Mouse (Mus musculus) liver, postnatal 0 days (tissue): ENCODE data around the gene 5330417C22Rik. TPM values are rescaled to one million over a fixed set of nuclear protein-coding genes. Genes with fewer than 3 reads are reported as not detected.

ENCODE experiments used
- ATAC-seq: fragments of 200-750 bp; cut with Nextera tagmentation; 2 replicates; pipeline ENCODE4 v1.8.0; 2017; ENCODE audit warnings: mild to moderate bottlenecking, moderate library complexity
- DNase-seq: peaks from one replicate; pipeline ENCODE4 v3.0.0-alpha.2; 2016
- H3K27ac ChIP-seq: fragments of 300-500 bp; sonication (generic); 2 replicates; pipeline ENCODE4 v1.5.1; 2014; ENCODE audit warnings: antibody characterized with exemption, moderate library complexity, mild to moderate bottlenecking, low read depth
- H3K27me3 ChIP-seq: fragments of 300-500 bp; sonication (generic); 2 replicates; pipeline ENCODE4 v1.6.1; 2014; ENCODE audit warnings: low read length, control low read depth, mixed read lengths; ENCODE audit not compliant: insufficient read depth
- H3K36me3 ChIP-seq: fragments of 300-500 bp; sonication (generic); replicated peaks from 2 replicates; pipeline ENCODE4 v1.6.1; 2014; ENCODE audit warnings: mild to moderate bottlenecking, control low read depth, low read length, moderate library complexity, mixed read lengths; ENCODE audit not compliant: insufficient read depth
- H3K4me1 ChIP-seq: fragments of 300-500 bp; sonication (generic); 2 replicates; pipeline ENCODE4 v1.6.1; 2014; ENCODE audit warnings: antibody characterized with exemption, mild to moderate bottlenecking, control low read depth; ENCODE audit not compliant: insufficient read depth
- H3K4me2 ChIP-seq: fragments of 300-500 bp; sonication (generic); 2 replicates; pipeline ENCODE4 v1.6.1; 2014; ENCODE audit warnings: low read depth, mild to moderate bottlenecking, low read length, moderate library complexity, mixed read lengths
- H3K4me3 ChIP-seq: fragments of 300-500 bp; sonication (generic); 2 replicates; pipeline ENCODE4 v1.5.1; 2014; ENCODE audit warnings: low read depth, low read length
- H3K9ac ChIP-seq: fragments of 300-500 bp; sonication (generic); replicated peaks from 2 replicates; pipeline ENCODE4 v1.6.1; 2014; ENCODE audit warnings: mild to moderate bottlenecking, moderate library complexity
- H3K9me3 ChIP-seq: fragments of 300-500 bp; sonication (generic); 2 replicates; pipeline ENCODE4 v1.6.1; 2016; ENCODE audit warnings: mild to moderate bottlenecking, control low read depth, low read length, mixed read lengths
- CTCF ChIP-seq: sonication (generic); IDR thresholded peaks from 2 replicates; pipeline ENCODE4 v1.5.1; 2016; ENCODE audit warnings: antibody characterized with exemption, low read depth
- EP300 ChIP-seq: IDR thresholded peaks from 2 replicates; pipeline ENCODE4 v1.6.1; 2016; ENCODE audit warnings: antibody characterized with exemption, low read depth, mild to moderate bottlenecking
- WGBS: fragments of 180-500 bp; shearing (Covaris S2); extraction: QIAGEN DNeasy Blood & Tissue Kit; methylation state at CpG from one replicate; pipeline ENCODE4 v1.1.7; 2014; ENCODE audit not compliant: insufficient replicate concordance; 5-methylcytosine and 5-hydroxymethylcytosine counted together
- polyA plus RNA-seq: library from polyadenylated mRNA; unstranded; fragments of >200 nt; fragmentation: Nextera tagmentation; extraction: Ambion mirVana; gene quantifications from 2 replicates; pipeline ENCODE4 v1.2.1, GENCODE M21; 2015

5330417C22Rik gene
- polyA plus RNA-seq, 1 experiment from 2014 or later, result 0.72 TPM

DNA sequence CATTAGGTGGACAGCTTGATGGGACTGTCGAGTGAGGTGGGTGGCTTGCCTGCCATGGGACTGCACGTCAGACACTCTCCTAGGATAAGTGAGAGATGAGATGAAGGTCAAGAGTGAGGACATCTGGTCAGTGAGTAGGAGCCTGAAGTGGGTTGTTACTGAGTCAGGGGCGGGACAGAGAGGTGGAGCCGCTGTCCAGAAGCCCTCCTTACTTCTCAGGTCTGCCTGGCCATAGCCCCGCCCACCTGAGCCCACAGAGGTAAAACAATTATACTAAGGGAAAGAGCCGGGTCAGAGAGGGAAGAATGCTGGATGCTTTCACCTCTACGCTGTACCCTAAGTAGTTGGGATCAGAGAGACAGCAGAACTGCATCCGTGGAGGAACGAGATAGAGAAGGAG lies 38.7 kb downstream of the 5330417C22Rik start:
- 37% methylated on average over 9 of the region's 9 CpGs for WGBS
- TF ChIP-seq EP300 (no peak), CTCF (no peak)
- Histone ChIP-seq H3K36me3 (no peaks in the 10 kb centered on the region), H3K9me3 (no peaks in the 10 kb centered on the region), H3K27me3 (no peaks in the 10 kb centered on the region), H3K9ac (no peak overlapping the region), H3K4me1 (no peaks in the 10 kb centered on the region), H3K27ac (no peak overlapping the region), H3K4me2 (no peak overlapping the region), H3K4me3 (no peak overlapping the region)
- no peak for ATAC-seq
- no peak for DNase-seq

DNA sequence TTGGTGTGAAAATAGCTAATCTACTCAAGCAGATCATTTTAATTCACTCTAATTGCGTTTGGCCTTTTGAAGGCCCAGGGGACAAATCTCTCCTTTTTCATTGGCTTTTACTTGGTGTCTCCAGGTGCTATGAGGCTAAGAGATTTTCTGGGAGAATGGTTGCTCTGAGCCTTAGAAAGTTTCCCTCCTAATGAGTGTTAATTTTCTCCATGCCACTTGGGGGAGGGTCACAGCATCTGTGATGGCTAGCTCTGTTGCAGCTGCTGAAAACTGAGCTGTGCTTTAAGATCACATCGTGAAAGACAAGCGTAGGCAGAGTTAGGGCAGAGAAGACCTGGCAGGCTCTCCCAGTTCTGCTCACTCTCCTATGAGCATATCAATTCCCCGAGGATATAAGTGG lies 40.9 kb downstream of the 5330417C22Rik start:
- ATAC-seq, result no peak
- no peak overlapping the region for H3K27ac ChIP-seq
- no peaks in the 10 kb centered on the region for H3K27me3 ChIP-seq
- no peak overlapping the region for H3K4me2 ChIP-seq
- no peak overlapping the region for H3K9ac ChIP-seq
- no peaks in the 10 kb centered on the region for H3K4me1 ChIP-seq
- no peak for TF ChIP-seq EP300
- no peak for TF ChIP-seq CTCF
- H3K36me3 ChIP-seq, result no peaks in the 10 kb centered on the region
- H3K9me3 ChIP-seq, result no peaks in the 10 kb centered on the region
- 60% methylated on average over 4 of the region's 4 CpGs for WGBS
- H3K4me3 ChIP-seq, result no peak overlapping the region
- DNase-seq, result no peak

DNA sequence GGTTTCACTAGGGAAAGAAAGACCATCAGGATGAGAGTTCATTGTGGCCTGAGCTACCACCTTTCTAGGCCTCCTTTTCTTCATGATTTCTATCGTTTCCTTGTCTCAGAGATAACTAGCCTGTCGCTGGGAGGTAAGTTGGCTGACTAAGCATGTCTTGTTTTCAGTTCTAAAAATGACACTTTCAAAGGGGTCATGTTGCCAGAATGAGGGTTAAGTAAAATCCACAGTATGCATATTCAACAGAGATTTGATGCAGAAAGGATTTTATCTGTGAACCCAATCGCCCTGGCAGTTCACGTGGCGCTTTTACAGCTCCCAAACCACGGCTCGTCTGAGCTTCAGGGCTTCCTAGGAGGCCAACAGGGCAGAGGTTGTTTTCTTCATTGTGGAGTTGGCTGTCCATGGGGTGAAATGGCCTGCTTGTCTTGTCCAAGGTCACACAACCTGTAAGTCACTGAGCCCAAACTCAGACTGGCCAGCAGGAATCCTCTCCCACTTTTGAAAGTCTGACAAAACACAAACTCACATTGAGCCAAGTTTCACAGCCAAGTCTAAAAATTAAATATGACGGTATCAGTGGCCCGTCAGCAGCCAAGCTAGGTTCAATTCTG lies 41.4 kb downstream of the 5330417C22Rik start:
- DNase-seq, result no peak
- Histone ChIP-seq H3K4me3 (no peak overlapping the region), H3K27ac (no peak overlapping the region), H3K9me3 (no peaks in the 10 kb centered on the region), H3K9ac (no peak overlapping the region), H3K4me1 (no peaks in the 10 kb centered on the region), H3K4me2 (no peak overlapping the region), H3K36me3 (no peaks in the 10 kb centered on the region), H3K27me3 (no peaks in the 10 kb centered on the region)
- no peak for ATAC-seq
- WGBS, result 74% methylated on average over 9 of the region's 9 CpGs
- TF ChIP-seq EP300 (no peak), CTCF (no peak)

DNA sequence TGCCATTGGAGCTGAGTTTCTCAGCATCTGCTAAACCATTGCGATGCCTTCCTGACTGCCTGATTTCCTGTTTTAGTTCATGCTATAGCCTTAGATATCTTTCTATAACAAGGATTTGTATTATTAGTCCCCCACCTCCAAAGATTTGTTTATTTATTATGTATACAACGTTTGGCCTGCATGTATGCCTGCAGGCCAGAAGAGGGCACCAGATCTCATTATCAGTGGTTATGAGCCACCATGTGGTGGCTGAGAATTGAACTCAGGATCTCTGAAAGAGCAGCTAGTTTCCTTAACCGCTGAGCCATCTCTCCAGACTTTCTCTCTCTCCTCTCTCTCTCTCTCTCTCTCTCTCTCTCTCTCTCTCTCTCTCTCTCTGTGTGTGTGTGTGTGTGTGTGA lies 46.4 kb downstream of the 5330417C22Rik start:
- TF ChIP-seq CTCF, result peak; percentile 64
- no peak for TF ChIP-seq EP300
- Histone ChIP-seq H3K27ac (no peak overlapping the region), H3K4me3 (no peak overlapping the region), H3K4me1 (no peaks in the 10 kb centered on the region), H3K9me3 (no peaks in the 10 kb centered on the region), H3K4me2 (no peak overlapping the region), H3K36me3 (no peaks in the 10 kb centered on the region), H3K27me3 (no peaks in the 10 kb centered on the region), H3K9ac (no peak overlapping the region)
- DNase-seq (no peak), ATAC-seq (no peak)
- 53% methylated on average over 3 of the region's 3 CpGs for WGBS

DNA sequence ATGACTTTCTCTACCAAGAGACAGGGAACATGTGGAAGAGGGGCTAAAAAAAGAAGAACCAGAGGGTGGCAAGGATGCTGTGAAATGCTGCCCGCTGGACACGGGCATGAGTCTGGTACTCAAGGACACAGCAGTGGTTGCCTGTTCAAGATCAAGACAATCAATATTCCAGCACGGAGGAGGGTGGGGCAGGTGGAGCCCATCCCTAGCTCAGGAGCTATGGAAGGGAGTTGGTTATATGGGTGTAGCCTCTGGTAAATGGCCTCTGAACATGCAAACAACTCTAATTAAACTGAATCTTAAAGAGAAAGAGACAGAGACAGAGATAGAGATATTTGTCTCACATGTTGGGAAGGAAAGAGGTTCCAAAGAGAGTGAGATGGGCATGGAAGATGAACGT lies 51.6 kb downstream of the 5330417C22Rik start:
- 75% methylated on average over 4 of the region's 4 CpGs for WGBS
- Histone ChIP-seq H3K9ac (no peak overlapping the region), H3K27ac (no peak overlapping the region), H3K4me3 (no peak overlapping the region), H3K9me3 (no peaks in the 10 kb centered on the region), H3K4me1 (no peaks in the 10 kb centered on the region), H3K4me2 (no peak overlapping the region), H3K27me3 (no peaks in the 10 kb centered on the region), H3K36me3 (no peaks in the 10 kb centered on the region)
- no peak for ATAC-seq
- TF ChIP-seq CTCF, result no peak
- TF ChIP-seq EP300, result no peak
- DNase-seq, result no peak

DNA sequence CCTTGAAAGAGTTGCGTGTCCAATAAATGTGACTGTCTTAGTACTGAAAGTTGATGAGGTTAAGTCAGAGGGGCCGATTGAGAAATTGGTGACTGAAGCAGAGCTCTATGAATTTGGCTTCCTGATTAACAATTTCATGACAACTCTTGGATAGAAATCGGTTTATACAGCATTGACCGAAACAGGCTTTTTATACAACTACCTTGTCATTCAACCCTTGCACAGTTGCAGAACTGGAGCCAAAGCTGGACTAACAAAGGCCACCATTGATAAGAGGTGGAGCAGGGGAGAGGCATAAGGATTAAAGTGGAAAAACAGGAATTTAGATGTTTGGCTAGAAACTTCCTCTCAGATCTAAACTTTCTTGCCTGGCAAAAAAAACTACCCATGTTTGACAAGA lies 57.5 kb downstream of the 5330417C22Rik start:
- no peaks in the 10 kb centered on the region for H3K36me3 ChIP-seq
- H3K4me2 ChIP-seq, result no peak overlapping the region
- H3K27me3 ChIP-seq, result no peaks in the 10 kb centered on the region
- no peak overlapping the region for H3K27ac ChIP-seq
- no peaks in the 10 kb centered on the region for H3K9me3 ChIP-seq
- H3K4me3 ChIP-seq, result no peak overlapping the region
- ATAC-seq (no peak), DNase-seq (no peak)
- H3K4me1 ChIP-seq, result no peaks in the 10 kb centered on the region
- TF ChIP-seq EP300, result no peak
- no peak for TF ChIP-seq CTCF
- WGBS, result 77% methylated on average over 4 of the region's 4 CpGs
- H3K9ac ChIP-seq, result no peak overlapping the region
